Mouse (Mus musculus) G1E (cell line): ENCODE measurements at regions not wholly inside any gene's neighbourhood (a gene's known extent, or its start where the extent isn't known, plus 50 kb on each side); places are given as distances from the start of the nearest gene placed in this dataset.

ENCODE experiments used
- ATAC-seq: 2 replicates; pipeline ENCODE4 v1.8.0; 2016; ENCODE audit warnings: mild to moderate bottlenecking; ENCODE audit not compliant: insufficient number of reproducible peaks, poor library complexity, low FRiP score, severe bottlenecking; ENCODE audit errors: extremely low read depth
- DNase-seq: peaks from one replicate; pipeline ENCODE4 v3.0.0; 2012; ENCODE audit warnings: low spot score
- H3K27me3 ChIP-seq: 2 replicates; pipeline ENCODE4 v1.6.1; 2012; ENCODE audit warnings: mild to moderate bottlenecking, low read length, inconsistent platforms; ENCODE audit not compliant: insufficient read depth
- H3K36me3 ChIP-seq: replicated peaks from 2 replicates; pipeline ENCODE3; 2012; ENCODE audit warnings: mild to moderate bottlenecking, inconsistent platforms
- H3K4me1 ChIP-seq: 2 replicates; pipeline ENCODE4 v1.6.1; 2012; ENCODE audit warnings: low read depth, low read length, inconsistent platforms, mixed read lengths; ENCODE audit not compliant: insufficient read depth
- H3K4me3 ChIP-seq: 2 replicates; pipeline ENCODE4 v1.5.1; 2012; ENCODE audit warnings: low read depth, mild to moderate bottlenecking, inconsistent platforms, low read length, moderate library complexity, mixed read lengths
- H3K9me3 ChIP-seq: replicated peaks from 2 replicates; pipeline ENCODE4 v1.6.1; 2012; ENCODE audit warnings: inconsistent platforms
- CTCF ChIP-seq: IDR thresholded peaks from 2 replicates; pipeline ENCODE4 v1.5.1; 2012; ENCODE audit warnings: low read depth, low read length, inconsistent platforms, mixed read lengths
- GATA1 ChIP-seq: IDR thresholded peaks from 2 replicates; pipeline ENCODE4 v1.6.1; 2012; ENCODE audit warnings: borderline replicate concordance, low read length, inconsistent platforms, mixed read lengths
- GATA2 ChIP-seq: IDR thresholded peaks from 2 replicates; pipeline ENCODE4 v1.6.1; 2012; ENCODE audit warnings: low read depth, low read length, inconsistent platforms, borderline replicate concordance
- POLR2AphosphoS5 ChIP-seq: IDR thresholded peaks from 2 replicates; pipeline ENCODE4 v1.6.1; 2012; ENCODE audit warnings: low read depth, low read length, inconsistent platforms; ENCODE audit not compliant: insufficient replicate concordance
- TAL1 ChIP-seq: conservative IDR thresholded peaks from 2 replicates; pipeline ENCODE4 v1.6.1; 2012; ENCODE audit warnings: low read depth, low read length, inconsistent platforms, mixed read lengths

GRCm38 (mm10) chr15:63162881-63163549 lies 682.0 kb downstream of the Gsdmc2 start:
- Histone ChIP-seq H3K36me3 (no peaks in the 10 kb centered on the region), H3K4me3 (no peak overlapping the region), H3K4me1 (no peaks in the 10 kb centered on the region), H3K27me3 (no peaks in the 10 kb centered on the region), H3K9me3 (no peaks in the 10 kb centered on the region)
- DNase-seq = no peak
- TF ChIP-seq TAL1 (no peak), GATA2 (no peak), POLR2AphosphoS5 (no peak), GATA1 (no peak)
- ATAC-seq = no peak

- Histone ChIP-seq H3K9me3 (no peaks in the 10 kb centered on the region), H3K4me3 (no peak overlapping the region), H3K36me3 (no peaks in the 10 kb centered on the region), H3K27me3 (no peaks in the 10 kb centered on the region), H3K4me1 (no peaks in the 10 kb centered on the region)
- TF ChIP-seq TAL1 (no peak), POLR2AphosphoS5 (no peak), CTCF (no peak), GATA2 (no peak), GATA1 (no peak)
- ATAC-seq (no peak), DNase-seq (no peak)
Measured at GRCm38 (mm10) chr15:63123123-63123688, 721.8 kb downstream of the Gsdmc2 start.

GRCm38 (mm10) chr15:63112918-63113317 lies 732.1 kb downstream of the Gsdmc2 start:
- no peak for TF ChIP-seq POLR2AphosphoS5
- no peak for TF ChIP-seq GATA1
- no peak for TF ChIP-seq TAL1
- TF ChIP-seq GATA2 = no peak
- Histone ChIP-seq H3K4me3 (no peak overlapping the region), H3K4me1 (no peaks in the 10 kb centered on the region), H3K9me3 (no peaks in the 10 kb centered on the region), H3K27me3 (peaks cover 6% of the 10 kb centered on the region; the same call in 1 of the 2 replicates), H3K36me3 (no peaks in the 10 kb centered on the region)
- ATAC-seq = no peak
- DNase-seq = no peak

- Histone ChIP-seq H3K9me3 (no peaks in the 10 kb centered on the region), H3K4me3 (no peak overlapping the region), H3K27me3 (no peaks in the 10 kb centered on the region), H3K4me1 (no peaks in the 10 kb centered on the region), H3K36me3 (no peaks in the 10 kb centered on the region)
- DNase-seq (no peak), ATAC-seq (no peak)
- TF ChIP-seq GATA2 (no peak), TAL1 (no peak), POLR2AphosphoS5 (no peak), CTCF (no peak), GATA1 (no peak)
Measured at GRCm38 (mm10) chr15:63100093-63100492, 744.9 kb downstream of the Gsdmc2 start.

- ATAC-seq = no peak
- TF ChIP-seq POLR2AphosphoS5 (no peak), CTCF (no peak), TAL1 (no peak), GATA2 (no peak), GATA1 (no peak)
- no peak for DNase-seq
- Histone ChIP-seq H3K4me1 (no peaks in the 10 kb centered on the region), H3K27me3 (no peaks in the 10 kb centered on the region), H3K4me3 (no peak overlapping the region), H3K36me3 (no peaks in the 10 kb centered on the region), H3K9me3 (no peaks in the 10 kb centered on the region)
Measured at GRCm38 (mm10) chr15:63081972-63082371, 763.0 kb downstream of the Gsdmc2 start.

- Histone ChIP-seq H3K4me1 (no peaks in the 10 kb centered on the region), H3K9me3 (no peaks in the 10 kb centered on the region), H3K4me3 (no peak overlapping the region), H3K36me3 (no peaks in the 10 kb centered on the region), H3K27me3 (no peaks in the 10 kb centered on the region)
- ATAC-seq (no peak), DNase-seq (no peak)
- no peak for TF ChIP-seq GATA2
Measured at GRCm38 (mm10) chr15:63079825-63080224, 765.2 kb downstream of the Gsdmc2 start.

GRCm38 (mm10) chr15:63071921-63072320 lies 773.1 kb downstream of the Gsdmc2 start:
- no peaks in the 10 kb centered on the region for H3K36me3 ChIP-seq
- TF ChIP-seq GATA2 (no peak), GATA1 (no peak), CTCF (no peak), POLR2AphosphoS5 (no peak), TAL1 (no peak)
- H3K27me3 ChIP-seq = 0 out of 2 replicates have a peak, but pooled peaks cover 4% of the 10 kb centered on the region
- no peaks in the 10 kb centered on the region for H3K9me3 ChIP-seq
- no peak for ATAC-seq
- no peak overlapping the region for H3K4me3 ChIP-seq
- H3K4me1 ChIP-seq = no peaks in the 10 kb centered on the region
- no peak for DNase-seq
